Mouse (Mus musculus): ENCODE data around the gene Eif2d. TPM values are rescaled to one million over a fixed set of nuclear protein-coding genes. Genes with fewer than 3 reads are reported as not detected.

Eif2d gene
- total RNA-seq, 2 experiments from 2014 or later: 33.7 to 40.4 TPM

DNA sequence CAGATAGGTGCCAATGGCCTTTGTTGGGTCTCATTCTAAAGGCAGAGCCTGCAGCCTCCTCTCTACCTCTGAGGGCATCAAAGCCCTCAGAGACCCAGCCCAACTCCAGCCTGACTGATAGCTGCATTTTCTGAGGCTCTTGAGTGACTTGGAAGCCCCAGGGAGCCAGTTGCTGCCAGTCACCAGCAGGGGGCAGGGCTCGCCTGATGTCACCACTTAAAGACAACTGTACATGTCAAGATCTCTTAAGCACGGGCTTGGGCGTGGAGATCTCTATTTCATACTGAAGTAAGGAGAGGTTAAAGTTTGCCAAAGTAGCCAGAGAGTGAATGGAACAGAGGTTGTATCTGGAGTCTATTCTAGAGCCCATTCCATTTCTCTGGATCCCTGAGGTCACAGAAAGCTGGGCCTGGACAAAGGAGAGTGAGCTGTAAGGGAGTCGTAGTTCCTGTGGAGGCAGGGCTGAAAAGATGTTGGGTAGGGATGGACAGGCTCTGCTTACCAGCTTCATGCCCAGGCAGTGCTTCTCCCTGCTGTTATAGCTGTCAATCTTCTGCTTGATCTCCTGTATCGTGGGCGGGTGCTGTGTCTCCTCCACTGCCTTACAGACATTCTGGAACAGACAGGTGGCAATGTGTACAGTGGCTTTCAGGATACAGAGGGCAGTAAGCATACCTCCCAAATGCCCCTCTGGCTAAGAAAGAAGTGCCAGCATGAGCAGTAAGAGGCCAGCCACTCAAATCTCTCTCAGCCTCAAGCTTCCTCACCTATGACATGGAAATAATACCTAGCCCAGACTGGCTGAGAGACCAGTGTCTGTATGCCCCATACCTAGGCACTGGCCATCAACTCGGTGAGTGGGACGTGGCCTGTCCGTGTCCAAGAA lies 28.9 kb downstream of the Eif2d start:
- DNase-seq (ENCODE audit: low spot score in 2 of 2): peak; percentile 81 to 84

DNA sequence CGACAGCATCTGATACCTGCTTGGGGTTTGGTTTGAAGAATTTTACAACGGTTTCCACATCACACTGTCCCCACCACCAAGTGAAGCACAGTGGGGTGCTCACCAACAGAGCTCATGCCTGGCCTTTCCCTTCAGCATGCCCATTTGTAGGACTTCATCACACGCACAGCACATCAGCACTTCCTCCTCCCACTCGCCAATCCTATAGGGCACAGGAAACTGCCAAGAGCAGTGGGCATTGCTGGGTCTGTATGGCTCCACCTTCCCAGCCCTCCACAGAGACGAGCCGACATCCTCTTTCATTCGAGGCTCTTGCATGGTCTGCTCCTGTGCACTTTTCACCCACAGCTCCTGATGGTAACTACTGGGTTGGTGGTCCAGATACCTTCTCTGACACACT lies 30.2 kb downstream of the Eif2d start:
- DNase-seq (ENCODE audit: low spot score in 2 of 2): no peak

- no peak for DNase-seq (ENCODE audit: low spot score in 2 of 2)
Measured at GRCm38 (mm10) chr1:131184253-131184955, 31.4 kb downstream of the Eif2d start.

DNA sequence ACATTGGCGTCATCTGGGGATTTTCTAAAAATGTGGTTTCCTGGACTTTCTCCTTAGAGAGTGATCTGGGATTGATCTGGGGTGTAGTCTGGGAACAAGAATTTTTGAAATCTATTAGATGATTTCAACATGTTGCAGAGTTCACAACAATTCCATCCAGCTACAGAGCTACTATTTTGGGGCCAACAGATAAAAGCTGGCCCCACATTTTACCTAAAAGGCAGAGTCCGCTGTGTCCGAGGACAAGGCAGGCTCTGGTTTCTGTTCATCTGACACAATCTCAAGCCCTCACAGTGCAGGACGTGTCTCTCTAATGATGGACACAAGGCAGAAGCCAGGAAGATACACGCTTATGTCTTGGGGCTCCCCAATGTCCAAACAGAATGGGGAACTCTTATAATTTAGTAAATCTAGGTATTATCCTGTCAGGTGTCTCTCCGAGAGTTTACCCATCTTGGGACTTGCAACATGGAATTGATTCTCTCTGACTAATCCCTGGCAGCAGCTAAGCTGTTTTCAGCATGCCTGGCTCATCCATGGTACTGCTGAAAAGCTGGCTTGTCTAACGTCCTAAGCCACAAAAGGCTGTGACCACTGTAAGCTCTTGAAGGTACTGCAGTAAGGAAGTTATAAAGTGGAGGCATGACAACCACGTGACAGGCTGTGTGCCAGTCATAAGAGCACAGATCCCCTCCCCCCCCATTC lies 32.1 kb downstream of the Eif2d start:
- no peak for DNase-seq (ENCODE audit: low spot score in 2 of 2)

DNA sequence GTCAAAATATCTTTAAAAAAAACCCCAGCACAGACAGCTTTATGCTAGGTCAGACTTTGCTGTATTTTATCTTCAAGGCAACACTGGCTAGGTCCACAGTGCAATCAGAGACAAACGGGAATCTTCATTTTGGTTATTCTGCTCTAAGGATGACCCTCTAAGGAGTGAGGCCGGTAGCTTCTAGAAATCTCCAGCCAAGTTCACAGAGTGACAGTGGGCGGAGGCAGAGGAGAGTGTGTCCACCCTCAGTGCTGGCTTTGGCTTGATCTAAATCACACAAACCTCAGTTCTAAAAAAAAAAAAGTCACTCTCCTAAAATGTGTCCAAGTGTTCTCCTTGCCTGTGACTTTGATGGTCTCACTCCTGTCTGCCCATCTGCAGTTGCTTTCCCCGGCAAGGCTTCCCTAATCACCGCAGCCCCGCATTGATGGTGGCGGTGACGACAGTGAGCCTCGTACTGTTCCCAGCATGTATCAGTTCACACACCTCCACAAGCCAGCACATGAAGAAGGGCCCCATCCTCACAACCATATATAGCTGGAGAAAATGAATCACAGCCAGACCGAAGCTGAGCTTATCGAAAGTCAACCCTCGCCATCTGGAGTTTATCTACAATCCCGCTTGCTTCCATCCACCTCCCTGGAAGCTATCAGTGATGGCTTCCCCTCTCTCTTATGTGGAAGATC lies 33.0 kb downstream of the Eif2d start:
- DNase-seq (ENCODE audit: low spot score in 2 of 2): no peak

- DNase-seq (ENCODE audit: low spot score in 2 of 2): no peak
Measured at GRCm38 (mm10) chr1:131186995-131187394, 34.0 kb downstream of the Eif2d start.

GRCm38 (mm10) chr1:131187856-131188255 lies 34.9 kb downstream of the Eif2d start:
- DNase-seq (ENCODE audit: low spot score in 2 of 2): no peak

DNA sequence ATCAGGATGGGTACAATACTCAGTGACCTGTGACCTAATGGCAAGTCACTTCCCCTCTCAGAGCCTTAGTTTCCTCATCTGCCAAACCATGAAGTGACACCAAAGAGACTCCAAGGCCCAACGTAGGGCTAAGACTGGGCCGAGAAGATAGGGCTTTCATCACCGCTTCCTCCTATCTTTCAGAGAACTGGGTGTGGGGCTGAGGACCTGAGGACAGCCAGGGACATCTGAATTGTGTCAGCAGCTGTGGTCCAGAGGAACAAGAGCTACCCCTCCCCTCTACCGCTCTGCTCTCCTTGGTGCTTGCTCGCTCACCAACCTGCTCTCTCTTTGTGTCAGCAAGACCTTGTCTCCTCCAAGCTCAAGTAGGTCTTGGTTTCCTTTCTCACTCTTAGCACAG lies 35.7 kb downstream of the Eif2d start:
- DNase-seq (ENCODE audit: low spot score in 2 of 2): no peak

- DNase-seq (ENCODE audit: low spot score in 2 of 2): no peak
Measured at GRCm38 (mm10) chr1:131193746-131194145, 40.8 kb downstream of the Eif2d start.

- no peak for DNase-seq (ENCODE audit: low spot score in 2 of 2)
Measured at GRCm38 (mm10) chr1:131195653-131196052, 42.7 kb downstream of the Eif2d start.

DNA sequence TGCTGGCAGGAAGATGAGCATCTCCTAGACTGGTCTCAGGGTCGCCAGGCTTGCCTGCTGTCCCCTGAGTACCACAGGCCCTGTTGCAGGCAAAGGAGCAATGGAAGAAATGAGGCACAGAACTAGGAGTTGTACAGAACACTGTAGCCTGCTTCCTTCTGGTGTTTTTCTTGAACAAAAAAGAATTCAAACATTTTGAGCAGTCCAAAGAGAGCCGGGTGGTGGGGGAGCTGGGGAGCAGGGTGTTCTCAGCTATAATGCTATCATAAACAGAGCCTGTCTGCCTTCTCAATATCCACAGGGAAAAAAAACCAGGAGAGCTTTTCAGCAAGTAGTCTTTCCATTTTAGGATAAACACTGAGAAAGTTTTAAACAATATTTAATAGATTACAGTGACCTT lies 43.1 kb downstream of the Eif2d start:
- no peak for DNase-seq (ENCODE audit: low spot score in 2 of 2)

DNA sequence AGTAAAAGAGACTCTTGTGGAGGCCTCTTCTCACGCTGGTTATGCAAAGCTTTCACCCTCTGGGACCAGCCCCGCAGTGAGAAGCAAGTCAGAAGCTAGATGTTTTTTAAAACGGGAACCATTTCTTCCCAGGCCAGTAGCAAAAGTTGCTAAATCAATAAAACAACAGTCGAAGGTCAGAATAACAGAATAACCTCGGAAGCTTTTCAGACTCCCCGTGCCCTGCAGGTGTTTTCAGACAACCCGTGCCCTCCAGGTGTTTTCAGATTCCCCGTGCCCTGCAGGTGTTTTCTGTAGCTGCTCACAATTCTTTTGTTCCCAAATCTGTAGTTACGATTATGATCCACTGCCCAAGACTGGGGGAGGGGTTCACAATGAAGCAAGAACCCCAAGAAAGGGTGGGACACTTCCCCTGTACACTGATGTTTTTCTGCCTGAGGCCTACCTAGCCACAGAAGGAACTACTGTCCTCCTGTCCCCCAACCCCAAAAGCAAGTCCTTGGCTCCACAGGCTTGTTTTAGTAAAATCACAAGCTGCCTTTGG lies 45.5 kb downstream of the Eif2d start:
- DNase-seq (ENCODE audit: low spot score in 2 of 2): no peak

GRCm38 (mm10) chr1:131199118-131199821 lies 46.3 kb downstream of the Eif2d start:
- no peak for DNase-seq (ENCODE audit: low spot score in 2 of 2)

DNA sequence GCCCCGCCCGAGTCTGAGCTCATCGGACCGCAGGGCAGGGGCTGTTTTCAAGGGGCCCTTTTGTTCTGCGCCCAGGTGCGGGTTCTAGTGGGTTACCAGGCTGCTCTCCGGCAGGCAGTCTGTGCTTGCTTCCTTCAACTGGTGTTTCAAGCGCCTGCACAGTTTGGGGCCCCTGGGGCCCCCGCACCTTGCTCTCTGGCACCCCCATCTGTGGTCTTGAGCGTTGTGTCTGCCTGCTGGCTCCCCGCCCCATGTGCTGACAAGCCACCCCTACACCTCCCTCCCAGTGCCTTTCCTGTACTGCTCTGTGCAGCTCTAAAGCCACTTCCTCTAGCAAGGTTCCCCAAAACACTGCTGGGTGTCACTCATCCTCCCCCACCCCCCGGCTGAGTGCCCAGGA lies 47.0 kb downstream of the Eif2d start:
- peak in 1 of 2 experiments; percentile 46 for DNase-seq (ENCODE audit: low spot score in 2 of 2)

DNA sequence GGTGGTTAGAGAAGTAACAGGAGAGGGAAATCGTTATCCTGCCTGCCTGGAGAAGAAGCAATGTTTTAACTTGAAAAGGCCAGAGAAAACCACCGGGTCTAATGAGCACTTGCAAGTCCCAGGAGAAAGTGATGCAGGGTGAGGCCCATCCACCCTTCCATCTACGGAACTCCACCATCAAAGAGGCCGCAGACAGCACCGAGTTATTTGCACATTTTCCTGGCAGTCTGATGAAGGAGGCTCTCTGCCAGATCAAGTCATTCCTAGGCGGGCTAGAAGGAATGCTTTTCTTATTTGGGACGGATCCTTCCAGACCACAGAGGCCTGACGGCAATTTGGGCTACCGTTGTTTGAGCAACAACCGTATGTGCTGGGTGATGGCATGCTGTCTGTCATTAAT lies 47.6 kb downstream of the Eif2d start:
- DNase-seq (ENCODE audit: low spot score in 2 of 2): no peak

- DNase-seq (ENCODE audit: low spot score in 2 of 2): no peak
Measured at GRCm38 (mm10) chr1:131201391-131201790, 48.4 kb downstream of the Eif2d start.

GRCm38 (mm10) chr1:131204461-131204860 lies 51.5 kb downstream of the Eif2d start:
- DNase-seq (ENCODE audit: low spot score in 2 of 2): no peak

DNA sequence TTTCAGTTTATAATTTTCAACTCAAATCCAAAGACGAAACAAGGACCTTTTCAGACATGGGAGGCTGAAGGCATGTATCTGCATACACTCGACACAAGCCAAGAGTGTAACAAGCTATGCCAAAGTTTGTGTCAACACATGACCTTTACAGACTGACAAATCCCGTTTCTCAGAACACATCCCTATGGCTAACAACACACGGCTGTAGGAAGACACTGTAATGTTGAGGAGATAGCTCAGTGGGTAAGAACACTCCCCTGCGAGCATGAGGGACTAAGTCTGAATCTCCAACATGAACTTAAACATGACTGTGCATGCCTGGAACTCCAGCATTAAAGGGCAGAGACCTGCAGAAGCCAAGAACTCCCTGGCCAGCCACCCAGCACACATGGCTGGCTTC lies 53.4 kb downstream of the Eif2d start:
- no peak for DNase-seq (ENCODE audit: low spot score in 2 of 2)

GRCm38 (mm10) chr1:131207531-131207930 lies 54.5 kb downstream of the Eif2d start:
- DNase-seq (ENCODE audit: low spot score in 2 of 2): peak; percentile 53 to 71

- no peak for DNase-seq (ENCODE audit: low spot score in 2 of 2)
Measured at GRCm38 (mm10) chr1:131208081-131208480, 55.1 kb downstream of the Eif2d start.
